Mouse (Mus musculus) MEL (cell line): Measurements from ENCODE around the gene Prdm9. TPM values are rescaled to one million over a fixed set of nuclear protein-coding genes. Genes with fewer than 3 reads are reported as not detected.
A peak's percentile ranks its signal among the peaks of the same experiment; 100 is the strongest.

ENCODE experiments used
- DNase-seq: peaks from one replicate; pipeline ENCODE4 v3.0.0; 2011; ENCODE audit warnings: low read depth, low spot score
- H3K27ac ChIP-seq: 2 replicates; pipeline ENCODE4 v1.5.1; 2012; ENCODE audit warnings: low read depth, mild to moderate bottlenecking, control low read depth, low read length, moderate library complexity; ENCODE audit not compliant: control insufficient read depth
- H3K27me3 ChIP-seq, 2 experiments: fragments of 150-350 bp in 1 of 2; sonication (generic) in 1 of 2; 2 replicates each; pipeline ENCODE4 v1.6.1; 2012; ENCODE audit warnings: low read length in 2 of 2, mild to moderate bottlenecking in 2 of 2, improper control_type of control experiment in 1 of 2, moderate library complexity in 1 of 2; ENCODE audit not compliant: insufficient read depth in 2 of 2, control insufficient read depth in 1 of 2
- H3K36me3 ChIP-seq, 2 experiments: 2 replicates each; pipeline ENCODE4 v1.6.1; 2012 to 2014; ENCODE audit warnings: low read length in 2 of 2, improper control_type of control experiment in 1 of 2, inconsistent platforms in 1 of 2, mild to moderate bottlenecking in 1 of 2; ENCODE audit not compliant: insufficient read depth in 2 of 2, control insufficient read depth in 1 of 2
- H3K4me1 ChIP-seq, 2 experiments: fragments of 150-350 bp in 1 of 2; sonication (generic) in 1 of 2; 2 replicates each; pipeline ENCODE4 v1.6.1; 2012; ENCODE audit warnings: low read length in 2 of 2, improper control_type of control experiment in 1 of 2, mild to moderate bottlenecking in 1 of 2; ENCODE audit not compliant: insufficient read depth in 2 of 2, control insufficient read depth in 1 of 2
- H3K4me3 ChIP-seq, 2 experiments: fragments of 150-350 bp in 1 of 2; sonication (generic) in 1 of 2; 2 replicates each; pipeline ENCODE4 v1.5.1; 2012; ENCODE audit warnings: low read depth in 2 of 2, low read length in 2 of 2, mild to moderate bottlenecking in 2 of 2, moderate library complexity in 2 of 2, control low read depth in 1 of 2, improper control_type of control experiment in 1 of 2; ENCODE audit not compliant: control insufficient read depth in 1 of 2, insufficient read depth in 1 of 2
- H3K79me2 ChIP-seq: 2 replicates; pipeline ENCODE4 v1.6.1; 2012; ENCODE audit warnings: mild to moderate bottlenecking, low read length, moderate library complexity; ENCODE audit not compliant: control insufficient read depth, poor library complexity, insufficient read depth
- H3K9ac ChIP-seq: 2 replicates; pipeline ENCODE4 v1.6.1; 2012; ENCODE audit warnings: low read depth, mild to moderate bottlenecking, control low read depth, low read length, moderate library complexity; ENCODE audit not compliant: control insufficient read depth, poor library complexity, severe bottlenecking
- H3K9me3 ChIP-seq: fragments of 150-350 bp; sonication (generic); replicated peaks from 2 replicates; pipeline ENCODE4 v1.6.1; 2012; ENCODE audit warnings: mild to moderate bottlenecking, low read length, improper control_type of control experiment, moderate library complexity; ENCODE audit not compliant: insufficient read depth
- CHD1 ChIP-seq: IDR thresholded peaks from 2 replicates; pipeline ENCODE4 v1.6.1; 2012; ENCODE audit warnings: low read depth, mild to moderate bottlenecking, inconsistent platforms, low read length, improper control_type of control experiment
- CTCF ChIP-seq, 3 experiments: IDR thresholded peaks in 2 of 3; conservative IDR thresholded peaks in 1 of 3; 2 replicates each; pipeline ENCODE4 v1.5.1; 2011 to 2012; ENCODE audit warnings: low read length in 3 of 3, low read depth in 2 of 3, mild to moderate bottlenecking in 2 of 3, improper control_type of control experiment in 1 of 3, inconsistent platforms in 1 of 3, mixed read lengths in 1 of 3, moderate library complexity in 1 of 3; ENCODE audit not compliant: control insufficient read depth in 1 of 3, insufficient read depth in 1 of 3, poor library complexity in 1 of 3, severe bottlenecking in 1 of 3
- E2F4 ChIP-seq: IDR thresholded peaks from 2 replicates; pipeline ENCODE4 v1.6.1; 2011; ENCODE audit warnings: low read depth, low read length, improper control_type of control experiment, borderline replicate concordance
- ELF1 ChIP-seq: IDR thresholded peaks from 2 replicates; pipeline ENCODE4 v1.6.1; 2014; ENCODE audit warnings: low read depth, mild to moderate bottlenecking, inconsistent platforms, low read length, improper control_type of control experiment, moderate library complexity
- EP300 ChIP-seq, 2 experiments: IDR thresholded peaks; 2 replicates each; pipeline ENCODE4 v1.6.1; 2011; ENCODE audit warnings: improper control_type of control experiment in 2 of 2, low read length in 2 of 2, low read depth in 1 of 2, mild to moderate bottlenecking in 1 of 2
- MAFK ChIP-seq: IDR thresholded peaks from 2 replicates; pipeline ENCODE4 v1.6.1; 2011; ENCODE audit warnings: low read depth, mild to moderate bottlenecking, low read length, improper control_type of control experiment, borderline replicate concordance
- MAX ChIP-seq: IDR thresholded peaks from 2 replicates; pipeline ENCODE4 v1.6.1; 2011; ENCODE audit warnings: low read length, improper control_type of control experiment
- MAZ ChIP-seq: IDR thresholded peaks from 2 replicates; pipeline ENCODE4 v1.6.1; 2012; ENCODE audit warnings: low read depth, mild to moderate bottlenecking, inconsistent platforms, low read length, improper control_type of control experiment
- MEF2A ChIP-seq: IDR thresholded peaks from 2 replicates; pipeline ENCODE4 v1.6.1; 2014; ENCODE audit warnings: low read depth, mild to moderate bottlenecking, inconsistent platforms, low read length, improper control_type of control experiment; ENCODE audit not compliant: poor library complexity, insufficient replicate concordance, severe bottlenecking; ENCODE audit errors: extremely low read depth
- MYB ChIP-seq: IDR thresholded peaks from 2 replicates; pipeline ENCODE4 v1.6.1; 2011; ENCODE audit warnings: mild to moderate bottlenecking, low read depth, low read length, improper control_type of control experiment
- NELFE ChIP-seq: IDR thresholded peaks from 2 replicates; pipeline ENCODE4 v1.6.1; 2011; ENCODE audit warnings: low read depth, low read length, improper control_type of control experiment
- RAD21 ChIP-seq: IDR thresholded peaks from 2 replicates; pipeline ENCODE4 v1.6.1; 2011; ENCODE audit warnings: mild to moderate bottlenecking, low read depth, low read length, improper control_type of control experiment
- SIN3A ChIP-seq: IDR thresholded peaks from 2 replicates; pipeline ENCODE4 v1.6.1; 2012; ENCODE audit warnings: low read length, improper control_type of control experiment, inconsistent platforms
- SMC3 ChIP-seq: IDR thresholded peaks from 2 replicates; pipeline ENCODE4 v1.6.1; 2011; ENCODE audit warnings: low read depth, low read length, improper control_type of control experiment
- polyA plus RNA-seq, 2 experiments: library from polyadenylated mRNA; stranded (reverse) in 1 of 2; unstranded in 1 of 2; fragments of >175 nt in 1 of 2; fragments of >200 nt in 1 of 2; gene quantifications; 2 replicates each; pipeline versions ENCODE4 v1.2.1 to v1.2.4; 2012; ENCODE audit warnings: low replicate concordance in 2 of 2, low read depth in 1 of 2; ENCODE audit not compliant: insufficient read length in 2 of 2, insufficient read depth in 1 of 2, missing spikeins in 1 of 2
- total RNA-seq: library from RNA; depleted of rRNA; stranded (reverse); fragments of 300-350 nt; gene quantifications from 2 replicates; pipeline ENCODE4 v1.2.3, GENCODE M21; 2012

The Prdm9 gene
- total and polyA plus RNA-seq, 3 experiments: 1.6 to 42.2 (median 3.5) TPM

GRCm38 (mm10) chr17:15580072-15580447 lies 15.9 kb upstream of the Prdm9 start:
- no peaks in the 10 kb centered on the region for H3K36me3 ChIP-seq
- H3K27ac ChIP-seq: no peak overlapping the region
- H3K4me3 ChIP-seq: no peak overlapping the region
- DNase-seq: no peak
- 0 out of 4 replicates have a peak, but pooled peaks cover 0 to 3% of the 10 kb centered on the region in 2 experiments for H3K4me1 ChIP-seq
- peaks cover 0 to 2% of the 10 kb centered on the region in 2 experiments; a peak in 1 of 4 replicates for H3K27me3 ChIP-seq
- H3K79me2 ChIP-seq: no peaks in the 10 kb centered on the region
- H3K9ac ChIP-seq: no peak overlapping the region
- no peaks in the 10 kb centered on the region for H3K9me3 ChIP-seq
- TF ChIP-seq MAX (no peak), SMC3 (no peak), RAD21 (no peak), CHD1 (no peak), EP300 (IDR thresholded peaks at IDR 0.05; ENCODE audit: low read depth in 1 of 2, low read length in 2 of 2) (no peak), ELF1 (no peak), MYB (no peak), MEF2A (no peak)

- H3K27me3 ChIP-seq: peaks cover 0 to 2% of the 10 kb centered on the region in 2 experiments; a peak in 1 of 4 replicates
- H3K9me3 ChIP-seq: no peaks in the 10 kb centered on the region
- no peaks in the 10 kb centered on the region for H3K79me2 ChIP-seq
Measured at GRCm38 (mm10) chr17:15579410-15580071, 15.4 kb upstream of the Prdm9 start.

DNA sequence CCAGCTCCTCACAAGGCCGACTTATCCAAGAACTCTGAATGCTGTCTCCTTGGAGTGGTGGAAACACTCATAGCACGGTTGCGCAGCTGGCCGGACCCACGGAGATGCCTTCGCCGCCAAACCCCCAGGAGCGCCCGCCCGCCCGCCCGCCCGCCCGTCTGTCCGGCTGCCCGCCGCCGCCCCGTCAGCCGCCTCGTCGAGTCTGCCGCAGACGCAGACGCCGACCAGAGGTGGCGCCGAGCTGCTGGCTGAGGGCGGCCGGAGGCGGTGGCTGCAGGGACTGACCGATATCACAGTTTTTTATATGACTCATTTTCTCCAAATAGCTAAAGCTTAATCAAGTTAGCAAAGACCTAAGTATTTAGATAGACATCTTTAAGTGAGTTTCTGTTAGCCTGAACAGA lies 13.1 kb upstream of the Prdm9 start:
- Histone ChIP-seq H3K79me2 (no peaks in the 10 kb centered on the region), H3K36me3 (no peaks in the 10 kb centered on the region; a peak in 2 of 4 replicates), H3K9ac (no peak overlapping the region), H3K4me1 (peaks cover 0 to 5% of the 10 kb centered on the region in 2 experiments; a peak in 2 of 4 replicates), H3K27me3 (no peaks in the 10 kb centered on the region), H3K27ac (no peak overlapping the region), H3K9me3 (no peaks in the 10 kb centered on the region), H3K4me3 (no peak overlapping the region)
- no peak for DNase-seq
- TF ChIP-seq MAX (no peak), NELFE (no peak), CTCF (IDR thresholded peaks at IDR 0.05 in 2 of 3, conservative IDR thresholded peaks at IDR 0.05 in 1 of 3; ENCODE audit: control insufficient read depth in 1 of 3, insufficient read depth in 1 of 3, low read depth in 2 of 3, low read length in 3 of 3, poor library complexity in 1 of 3, severe bottlenecking in 1 of 3) (no peak)

More at GRCm38 (mm10) chr17:15579410-15580071, 15.4 kb upstream of the Prdm9 start:
- Histone ChIP-seq H3K36me3 (no peaks in the 10 kb centered on the region), H3K9ac (no peak overlapping the region), H3K27ac (no peak overlapping the region), H3K4me1 (0 out of 4 replicates have a peak, but pooled peaks cover 0 to 3% of the 10 kb centered on the region in 2 experiments), H3K4me3 (no peak overlapping the region)
- TF ChIP-seq SIN3A: no peak
- TF ChIP-seq MAFK: peak; percentile 50; the same call in 1 of the 2 replicates
- TF ChIP-seq E2F4: no peak
- no peak for TF ChIP-seq MAZ
- no peak for DNase-seq
